Mouse (Mus musculus): ENCODE data around the gene Gtf2h1.

DNA sequence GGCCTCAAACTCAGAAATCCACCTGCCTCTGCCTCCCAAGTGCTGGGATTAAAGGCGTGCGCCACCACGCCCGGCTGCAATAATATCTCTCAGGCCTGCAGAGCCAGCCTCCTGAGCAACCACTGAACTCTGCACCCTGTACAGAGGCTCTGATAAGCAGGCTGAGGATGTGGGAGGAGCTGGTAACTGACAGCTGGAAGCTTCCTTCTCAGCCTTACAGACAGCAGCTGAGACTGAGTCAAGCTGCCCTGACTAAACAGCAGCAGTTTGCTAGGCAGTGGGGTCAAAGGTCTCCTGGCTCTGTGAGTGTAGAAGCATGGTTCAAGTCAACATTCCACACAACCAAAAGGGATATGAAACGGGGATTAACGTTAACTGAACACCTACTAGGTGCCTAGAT lies 37.4 kb downstream of the Gtf2h1 start:
- no peak for TF ChIP-seq CTCF (conservative IDR thresholded peaks at IDR 0.05; ENCODE audit: low read length)
- TF ChIP-seq NANOG (IDR thresholded peaks at IDR 0.05; ENCODE audit: borderline replicate concordance, low read length) = no peak
